Mouse (Mus musculus) left cerebral cortex, adult 8-10 months (tissue): ENCODE results near the gene Jazf1. TPM values are rescaled to one million over a fixed set of nuclear protein-coding genes. Genes with fewer than 3 reads are reported as not detected.

Experiments
- DNase-seq, 2 experiments: peaks; one replicate each; pipeline ENCODE4 v3.0.0; 2022; ENCODE audit warnings: low spot score in 2 of 2
- total RNA-seq, 4 experiments: library from RNA; stranded (reverse); gene quantifications; 2 replicates each; pipeline ENCODE4 v1.2.4; 2022

Jazf1 gene
- total RNA-seq, 4 experiments from 2014 or later: 21.6 to 24.8 (median 24.5) TPM

- DNase-seq: peak in 1 of 2 experiments; percentile 42
Observed at GRCm38 (mm10) chr6:52724805-52725439, 343.5 kb downstream of the Jazf1 start.

Other genes with a start within 250 kb of the Jazf1 start
- 1 to 10 TPM; 5.0 to 6.9 (median 6.2) TPM for gene Creb5, start 218.6 kb upstream of the Jazf1 start, total RNA-seq